Mouse (Mus musculus) bone marrow, adult 2 months (tissue): Measurements from ENCODE around the gene Ctdsp1.

Source experiments
- CTCF ChIP-seq: fragments of 200-500 bp; IDR thresholded peaks from 2 replicates; pipeline ENCODE4 v1.5.1; 2011; ENCODE audit warnings: low read length, control low read depth; ENCODE audit not compliant: control insufficient read depth, insufficient read depth
- POLR2A ChIP-seq: fragments of 200-500 bp; IDR thresholded peaks from 2 replicates; pipeline ENCODE4 v1.6.1; 2011; ENCODE audit warnings: low read depth, mild to moderate bottlenecking, control low read depth, low read length, borderline replicate concordance; ENCODE audit not compliant: control insufficient read depth

DNA sequence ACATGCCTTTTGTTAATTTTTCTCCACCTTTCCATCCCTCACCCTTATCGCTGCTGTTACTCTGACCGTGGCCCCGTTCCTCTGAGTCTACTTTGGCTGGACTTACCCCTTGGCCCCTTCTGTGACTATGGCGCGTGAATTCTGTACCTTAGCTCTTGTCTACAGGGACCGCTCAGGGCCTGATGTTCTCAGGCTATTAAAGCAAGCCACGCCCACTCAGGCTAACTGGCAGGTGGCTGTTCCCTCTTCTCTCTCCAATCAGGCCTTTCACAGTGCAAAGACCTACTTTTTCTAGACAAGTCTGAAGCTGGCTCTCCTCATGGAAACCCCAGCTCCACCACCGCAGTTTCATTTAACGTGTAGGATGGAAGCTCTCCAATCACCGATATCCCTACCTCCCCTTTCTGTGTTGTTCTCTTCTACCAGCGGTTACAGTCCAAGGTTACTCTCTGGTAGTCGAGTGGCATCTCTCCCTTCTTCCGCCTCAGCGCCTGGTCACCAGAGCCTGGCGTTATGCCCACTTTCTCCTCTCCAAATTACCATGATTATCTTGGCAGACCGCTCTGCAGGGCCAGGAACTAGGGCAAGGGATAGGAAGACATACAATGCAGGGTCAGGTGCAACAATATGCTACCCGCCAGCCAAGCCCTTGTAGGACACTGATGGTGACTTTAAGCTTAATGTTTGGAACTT, 27.6 kb downstream of the Ctdsp1 start:
- TF ChIP-seq CTCF (no peak), POLR2A (no peak)
